Mouse (Mus musculus) retina, embryonic 14.5 days (tissue): ENCODE results near the gene Ptpn3.

ENCODE experiments used
- DNase-seq: peaks from one replicate; pipeline ENCODE4 v3.0.0-alpha.2; 2015; ENCODE audit warnings: low spot score

Ptpn3 gene

DNA sequence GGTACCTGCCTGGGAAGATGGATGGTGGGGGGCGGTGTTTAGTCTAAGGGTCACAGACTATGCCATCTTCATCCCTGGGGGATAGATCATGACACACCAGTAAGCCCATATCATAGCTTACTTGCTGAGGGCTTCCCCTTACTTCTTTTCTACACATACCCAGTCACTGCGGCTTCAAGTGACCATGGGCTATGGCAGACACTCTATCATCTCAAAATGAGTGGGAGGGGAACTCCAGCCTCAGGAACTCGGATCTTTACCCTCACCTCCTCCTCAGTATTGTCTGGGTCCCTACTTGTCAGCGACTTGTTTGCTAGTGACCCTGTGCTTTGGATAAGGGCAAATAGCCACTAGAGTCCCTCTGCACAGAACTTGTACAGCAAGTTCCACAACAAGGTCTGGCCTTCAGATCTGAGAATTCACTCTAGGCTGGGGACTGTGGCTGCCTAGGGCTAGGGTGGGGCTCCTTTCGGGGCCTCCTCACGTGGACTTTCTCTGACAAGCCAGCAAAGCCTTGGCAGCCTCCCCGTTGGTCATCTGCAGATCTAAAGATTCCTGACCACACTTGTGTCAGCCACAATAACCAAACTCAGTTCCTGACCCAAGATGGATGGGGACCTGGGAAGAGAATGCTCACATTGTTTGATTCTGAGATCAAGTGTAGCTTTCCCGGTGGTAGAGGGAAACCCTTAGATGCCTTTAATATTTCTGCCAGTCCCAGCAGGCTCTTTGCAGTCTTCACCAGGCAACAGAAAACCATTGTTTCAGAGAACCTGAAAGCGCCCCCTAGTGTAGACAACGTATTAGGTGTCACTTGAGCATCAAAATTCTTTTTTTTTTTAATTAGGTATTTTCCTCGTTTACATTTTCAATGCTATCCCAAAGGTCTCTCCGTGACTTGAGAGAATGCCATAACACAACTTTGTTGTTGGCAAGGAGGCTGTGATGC is 134.4 kb downstream of the Ptpn3 start:
- DNase-seq: peak; percentile 63

DNA sequence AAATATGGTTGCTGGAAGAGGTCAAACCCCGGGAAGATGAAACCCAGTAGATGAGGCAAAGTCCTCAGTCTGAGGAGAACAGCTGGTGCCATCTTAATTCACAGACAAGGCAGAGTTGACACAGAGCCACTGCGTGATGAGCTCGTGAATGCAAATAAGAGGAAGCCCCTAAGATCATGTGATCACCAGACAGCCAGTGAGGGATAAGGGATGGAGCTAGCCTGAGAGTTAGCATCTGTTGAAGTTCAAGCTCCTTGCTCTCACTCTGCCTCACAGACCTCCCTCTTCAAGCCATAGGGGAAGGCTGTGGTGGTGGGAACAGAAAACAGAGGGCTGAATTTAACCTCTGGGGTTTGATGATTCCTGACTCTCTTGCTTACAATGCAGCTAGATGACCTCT is 136.0 kb downstream of the Ptpn3 start:
- no peak for DNase-seq

DNA sequence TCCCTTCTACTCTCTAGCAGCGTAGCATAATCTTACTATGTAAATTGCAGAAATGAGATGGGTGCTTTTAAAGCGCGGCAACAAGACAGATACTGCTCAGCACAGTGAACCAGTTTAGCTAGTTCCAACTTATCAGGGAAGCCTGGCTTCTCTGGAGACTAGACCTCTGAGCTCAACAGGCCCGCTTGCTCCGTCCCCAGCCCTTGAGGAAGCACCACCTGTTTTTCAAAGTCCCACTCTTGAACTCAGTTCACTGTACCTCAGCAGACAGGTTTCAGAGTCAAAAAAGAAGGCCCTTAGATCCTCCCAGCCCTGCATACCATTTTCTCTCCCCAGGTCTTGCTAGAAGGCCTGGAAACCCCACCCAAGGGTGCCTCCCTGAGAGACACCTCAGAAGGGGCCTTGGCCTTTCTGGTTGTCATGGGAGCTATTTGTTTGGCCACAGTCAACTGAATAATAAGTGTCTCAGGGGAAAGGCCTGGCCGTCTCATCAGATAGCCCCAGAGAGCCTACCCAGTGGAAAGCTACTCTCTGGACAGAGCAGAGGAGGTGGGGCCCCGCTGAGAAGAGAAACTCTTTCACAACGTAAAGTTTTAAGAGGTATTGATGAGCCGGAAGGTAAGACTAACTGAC is 136.9 kb downstream of the Ptpn3 start:
- DNase-seq: no peak

DNA sequence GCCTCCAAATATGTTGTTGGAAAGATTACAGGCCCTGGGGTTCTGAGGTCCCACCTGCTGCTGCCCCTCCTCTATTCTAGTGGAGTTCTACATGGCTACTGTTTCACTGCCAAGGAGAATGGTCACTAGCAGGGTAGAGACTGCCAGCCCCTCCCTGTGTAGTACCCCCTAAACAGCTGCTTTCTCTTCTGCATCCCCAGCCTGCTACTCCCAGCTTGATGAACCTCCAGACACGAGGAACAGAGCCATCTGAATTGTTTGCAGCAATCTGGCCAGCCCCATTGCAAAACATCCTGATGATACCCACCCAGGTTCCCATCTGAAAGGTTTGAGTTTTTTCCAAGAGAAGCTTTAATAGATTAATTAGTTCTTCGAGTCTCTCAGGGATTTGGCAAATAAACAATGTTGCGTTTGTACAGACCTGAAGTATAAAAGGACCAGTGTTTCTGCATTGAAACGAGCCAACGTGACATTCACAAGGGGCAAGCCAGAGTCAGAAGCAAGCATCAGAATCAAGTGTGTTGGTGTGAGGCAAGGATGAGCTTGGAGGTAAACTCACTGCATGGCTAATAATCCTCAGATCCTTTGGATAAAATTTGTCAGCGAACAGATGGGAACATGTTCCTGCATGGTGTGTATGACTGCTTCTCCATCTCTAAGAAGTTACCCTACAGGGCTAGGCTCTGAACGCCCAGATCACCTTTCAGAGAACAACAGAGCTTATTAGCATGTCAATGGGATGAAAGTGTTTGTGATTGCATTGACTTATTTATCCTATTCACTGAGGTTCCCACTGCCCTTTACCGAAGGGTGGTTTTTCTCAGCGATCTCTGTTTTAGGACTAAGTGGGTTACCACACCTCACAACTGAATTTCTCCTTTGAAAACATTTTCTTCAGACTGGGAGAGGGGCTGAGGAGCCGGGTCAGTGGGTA is 138.6 kb downstream of the Ptpn3 start:
- no peak for DNase-seq

DNA sequence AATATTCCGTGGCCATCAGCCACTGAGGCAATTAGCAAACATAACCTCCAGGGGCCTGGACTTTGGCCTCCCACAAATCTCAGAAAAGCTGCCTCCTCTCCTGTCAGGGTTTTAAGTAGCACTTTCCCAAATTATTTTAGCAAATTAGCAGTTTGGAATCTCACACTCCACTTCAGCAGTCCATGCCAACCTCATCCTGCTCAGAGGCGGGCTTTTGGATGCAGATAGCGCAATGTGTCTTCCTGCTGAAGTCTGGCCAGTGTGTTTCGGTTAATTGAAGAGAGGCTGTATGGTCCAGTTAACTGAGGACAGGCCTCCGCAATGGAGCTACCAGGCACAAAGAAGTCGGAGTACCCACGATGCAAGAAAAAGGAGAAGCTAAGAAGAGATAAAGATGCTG is 141.1 kb downstream of the Ptpn3 start:
- no peak for DNase-seq

DNA sequence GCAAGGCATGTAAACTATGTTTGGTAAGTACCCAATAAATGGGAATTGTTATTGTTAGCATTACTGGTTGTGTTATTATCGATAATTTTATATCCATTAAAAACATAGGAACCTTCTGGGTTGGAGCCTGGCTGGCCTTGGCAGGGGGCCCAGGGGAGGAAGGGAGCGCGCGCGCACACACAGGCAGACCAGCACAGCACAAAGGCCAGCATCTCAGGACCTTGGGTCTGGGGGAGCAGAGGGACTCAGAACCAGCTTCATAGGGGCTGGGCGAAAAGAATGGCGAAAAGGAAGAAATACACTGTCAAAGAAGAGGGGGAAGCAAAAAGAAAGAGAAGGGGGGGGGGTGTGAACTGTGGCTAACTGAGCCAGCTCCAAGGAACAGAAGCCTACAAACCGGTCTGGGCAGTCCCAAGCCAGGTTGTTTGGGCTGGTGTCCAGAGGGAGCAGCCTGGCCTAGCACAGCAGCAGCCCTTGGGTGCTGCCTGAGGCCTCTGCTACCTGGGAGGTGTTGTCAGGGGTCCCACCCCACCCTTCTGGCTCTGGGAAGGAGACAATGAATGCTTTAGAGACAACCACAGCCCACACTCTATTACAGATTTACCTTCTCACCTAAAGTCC is 145.0 kb downstream of the Ptpn3 start:
- no peak for DNase-seq

DNA sequence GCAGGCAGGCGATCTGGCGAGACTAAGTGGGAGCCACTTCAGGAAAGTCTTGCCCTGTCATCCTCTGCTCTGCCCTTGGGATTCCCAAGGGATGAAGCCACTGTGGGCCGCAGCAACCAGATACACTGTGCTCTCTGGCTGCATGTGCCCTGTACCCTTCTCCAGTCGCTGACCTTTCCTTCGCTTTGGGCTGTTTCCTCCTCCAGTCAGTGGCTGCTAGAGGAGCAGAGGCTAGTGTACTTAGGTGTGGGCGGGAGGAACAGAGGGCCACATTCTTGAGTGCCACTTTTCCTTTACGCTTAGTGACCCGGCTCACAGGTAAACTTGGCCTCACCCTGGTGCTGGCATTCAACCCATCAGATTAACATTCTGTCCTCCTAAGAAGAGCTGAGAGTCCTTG is 147.8 kb downstream of the Ptpn3 start:
- DNase-seq: no peak

DNA sequence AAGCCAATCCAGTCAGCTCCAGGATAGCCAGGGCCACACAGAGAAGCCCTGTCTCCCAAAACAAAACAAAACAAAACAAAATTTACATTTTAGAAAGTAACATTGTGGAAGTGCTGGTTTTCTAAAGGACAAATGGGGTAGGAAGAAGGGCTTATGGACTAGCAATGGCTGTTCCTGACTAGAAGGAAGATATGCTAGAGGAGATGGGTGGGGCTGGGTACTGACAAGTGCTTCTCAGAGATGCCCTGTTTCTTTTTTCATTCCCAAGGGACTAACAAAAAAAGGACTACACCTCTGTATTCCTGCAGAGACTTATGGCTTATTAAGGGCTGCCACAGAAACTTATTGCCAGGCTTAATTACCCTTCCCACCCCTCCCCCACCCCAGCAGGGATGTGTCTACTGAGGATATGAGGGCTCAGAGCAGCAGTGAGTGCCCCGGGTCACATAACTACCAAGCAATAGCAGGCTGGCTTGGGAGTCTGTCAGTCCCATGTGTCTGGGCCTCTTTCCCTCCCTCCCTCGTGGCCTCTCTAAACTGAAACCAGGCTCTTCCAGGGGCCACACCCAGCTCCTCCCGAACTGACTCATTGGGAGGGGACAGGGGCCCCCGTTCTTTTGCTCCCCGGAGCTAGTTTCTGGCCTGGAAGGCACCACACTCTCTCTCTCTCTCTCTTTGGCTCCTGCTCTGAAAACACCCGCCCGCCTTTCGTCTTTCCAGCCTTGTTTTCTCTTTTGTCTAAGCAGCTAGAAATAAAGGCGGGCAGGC is 148.4 kb downstream of the Ptpn3 start:
- peak; percentile 52 for DNase-seq

DNA sequence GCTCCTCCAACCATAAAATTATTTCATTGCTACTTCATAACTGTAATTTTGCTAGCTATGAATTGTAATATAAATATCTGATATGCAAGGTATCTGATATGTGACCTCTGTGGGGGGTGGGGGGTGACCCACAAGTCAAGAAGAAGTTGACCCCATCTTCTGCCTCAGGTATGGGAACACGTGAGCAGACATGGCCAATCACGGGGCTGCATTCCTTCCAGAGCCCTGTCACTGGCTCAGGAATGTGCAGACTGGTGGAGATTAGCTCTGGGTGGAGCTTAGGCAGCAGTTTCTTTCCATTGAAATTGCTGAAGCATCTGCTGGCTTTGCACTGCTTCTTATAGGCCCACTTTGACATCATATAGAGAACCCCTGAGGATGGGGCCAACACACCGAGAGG is 153.5 kb downstream of the Ptpn3 start:
- DNase-seq: no peak

DNA sequence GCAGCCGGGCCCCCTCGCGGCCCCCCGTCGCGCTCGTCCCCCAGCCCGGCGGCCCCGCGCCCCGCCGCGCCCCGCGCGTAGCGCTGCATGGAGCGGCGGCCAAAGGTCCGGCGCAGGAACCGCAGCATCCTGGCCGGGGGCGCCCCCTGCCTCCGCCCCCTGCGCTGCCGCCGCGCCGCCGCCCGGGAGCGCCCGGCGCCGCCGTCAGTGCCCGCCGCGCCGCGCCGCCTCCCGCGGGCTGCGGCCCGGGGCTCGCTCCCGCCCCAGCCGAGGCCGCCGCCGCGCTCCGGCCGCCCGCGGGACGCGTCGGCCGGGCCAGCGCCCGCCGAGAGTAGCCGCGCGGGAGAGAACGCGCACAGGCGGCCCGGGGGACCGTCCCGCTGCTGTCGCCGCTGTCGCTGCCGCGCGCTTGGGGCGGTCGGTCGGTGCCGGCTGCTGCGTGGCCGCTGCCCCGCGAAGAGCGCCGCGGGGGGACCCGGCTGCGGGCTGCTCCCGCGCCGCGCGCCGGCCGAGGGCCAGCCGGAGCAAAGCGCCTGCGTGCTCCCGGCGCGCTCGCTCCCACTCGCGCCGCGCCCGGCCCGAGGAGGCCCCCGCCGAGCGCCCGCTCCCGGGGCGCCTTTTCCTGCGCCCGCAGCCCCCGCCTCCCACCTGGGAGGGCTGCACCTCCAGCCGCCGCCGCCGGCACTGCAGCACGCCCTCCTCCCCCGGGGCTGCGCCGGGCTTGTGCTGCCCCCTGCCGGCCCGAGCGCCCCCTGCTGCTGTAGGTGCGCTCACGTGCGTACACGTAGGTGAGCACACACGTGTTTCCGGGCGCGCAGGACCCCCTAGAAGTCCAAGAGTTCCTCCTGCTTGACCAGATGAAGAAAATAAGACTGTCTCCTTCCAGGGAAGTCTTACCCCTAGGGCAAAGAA is 158.4 kb downstream of the Ptpn3 start, which contains the start of gene Epb41l4b:
Epb41l4b (minus strand) TSS at position 412 of the 912 bp plus-strand sequence.
- DNase-seq: peak; percentile 84

DNA sequence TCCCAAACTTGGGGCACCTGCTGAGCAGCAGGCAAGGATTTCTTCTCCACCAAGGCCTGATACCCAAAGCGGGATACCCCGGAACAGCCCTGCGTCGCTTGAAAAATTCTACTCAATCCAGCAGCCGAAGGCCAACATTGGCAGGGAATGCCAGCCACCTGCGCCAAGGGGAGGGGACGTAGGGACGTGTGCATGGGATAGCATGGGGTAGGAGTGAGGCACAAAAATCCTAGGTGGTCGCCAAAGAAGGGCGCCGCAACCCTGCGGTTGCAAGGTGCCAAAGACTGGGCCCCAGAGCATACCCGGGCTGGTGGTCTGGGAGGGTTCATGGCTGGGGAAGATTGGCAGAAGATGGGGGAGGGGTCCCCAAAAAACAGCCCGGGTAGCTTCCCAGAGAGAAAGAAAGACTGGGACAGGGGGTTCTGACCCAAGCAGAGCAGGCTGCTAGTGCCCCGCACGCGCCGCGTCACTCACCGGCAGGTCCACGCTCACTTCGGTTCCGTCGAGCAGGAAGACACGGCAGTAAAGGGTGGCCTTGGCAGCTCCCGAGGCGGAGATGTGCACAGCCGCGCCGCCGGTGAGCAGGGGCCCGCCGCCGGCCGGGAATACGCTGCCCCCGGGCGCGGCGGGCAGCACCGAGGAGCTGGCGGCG is 159.1 kb downstream of the Ptpn3 start:
- peak; percentile 41 for DNase-seq

DNA sequence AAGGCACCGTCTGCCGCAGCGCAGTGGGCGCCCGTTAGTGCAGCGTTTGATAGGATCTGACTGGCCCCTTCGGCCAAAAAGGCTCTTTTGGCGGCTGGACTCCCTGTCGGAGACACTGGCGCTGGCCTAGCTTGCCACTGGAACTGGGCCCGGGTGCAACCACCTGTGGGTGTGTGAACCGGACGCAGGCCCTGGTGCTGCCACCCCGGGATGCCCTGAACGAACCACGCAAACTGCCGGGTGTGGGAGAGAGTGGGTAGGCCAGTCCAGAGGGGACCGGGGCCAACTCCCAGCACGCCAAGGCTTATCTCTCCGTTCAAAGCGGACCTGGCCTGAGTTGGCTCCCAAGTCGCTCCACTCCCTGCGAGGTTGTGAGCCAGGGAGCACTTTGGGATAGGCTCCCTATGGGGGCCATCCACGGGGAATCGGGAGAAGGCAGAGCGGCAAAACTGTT is 159.7 kb downstream of the Ptpn3 start:
- DNase-seq: peak; percentile 50

DNA sequence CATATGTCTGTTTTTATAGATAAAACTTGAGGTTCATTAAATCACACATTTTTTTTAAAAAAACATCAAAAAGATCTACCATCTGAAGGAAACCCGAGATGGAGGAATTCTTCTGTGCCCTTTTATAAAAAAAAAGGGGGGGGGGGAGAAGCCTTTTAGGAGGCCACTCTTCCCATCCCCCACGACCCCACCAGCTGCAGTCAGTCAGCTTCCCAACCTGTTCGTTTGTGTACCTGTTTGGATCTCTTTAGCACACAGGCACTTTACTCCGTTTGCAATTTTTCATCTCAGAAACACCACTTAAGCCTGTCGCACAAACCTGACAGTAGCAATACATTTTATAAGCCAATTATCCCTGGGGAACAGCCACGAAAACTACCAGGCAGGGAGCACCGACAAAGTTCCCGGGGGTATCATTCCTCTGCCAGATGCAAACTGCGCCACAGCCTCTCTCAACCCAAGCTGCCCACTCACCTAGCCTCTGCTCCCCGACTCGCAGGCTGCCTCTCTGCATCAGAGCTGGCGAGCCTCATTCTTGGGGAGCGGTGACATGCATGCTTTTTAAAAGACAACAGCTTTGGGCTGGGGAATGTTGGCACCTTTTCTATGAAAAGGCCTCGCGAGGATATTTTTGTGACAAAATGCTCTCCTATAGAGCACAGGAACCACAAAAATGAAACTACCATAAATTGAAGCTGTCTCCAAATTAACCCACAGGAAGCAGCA is 160.5 kb downstream of the Ptpn3 start:
- DNase-seq: no peak
